Mouse (Mus musculus): ENCODE results near the gene Hivep2. TPM values are rescaled to one million over a fixed set of nuclear protein-coding genes. Genes with fewer than 3 reads are reported as not detected.

Hivep2 gene
- total RNA-seq, 1 experiment from 2014 or later = 19.2 TPM

DNA sequence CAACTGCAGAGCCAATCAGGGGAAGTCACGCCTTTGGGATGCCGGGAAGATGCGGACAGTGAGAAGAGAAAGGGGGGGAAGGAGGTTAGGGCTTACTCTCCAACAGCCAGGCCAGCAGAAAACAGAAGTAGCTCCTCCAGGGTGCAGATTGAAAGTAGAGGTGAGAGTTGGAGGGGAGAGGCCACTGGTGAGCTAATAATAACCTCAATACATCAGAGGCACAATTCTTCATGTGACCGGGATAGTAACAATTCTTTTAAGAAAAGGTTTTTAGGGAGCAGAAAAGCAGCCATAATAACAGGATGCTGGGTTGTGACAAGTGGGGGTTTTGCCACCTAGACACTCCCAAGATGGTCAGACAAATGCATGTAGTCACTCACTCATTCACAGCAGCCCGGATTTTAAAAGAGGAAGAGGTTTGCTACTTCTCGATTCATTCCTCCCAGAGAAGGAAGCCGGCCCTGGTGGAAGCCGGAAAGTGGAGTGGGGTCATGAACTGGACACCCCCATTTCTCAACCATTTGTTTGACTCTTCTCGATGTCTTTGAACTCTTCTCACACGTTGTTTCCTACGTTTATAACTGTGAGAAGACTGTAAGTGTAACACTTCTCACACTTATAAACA is 220.6 kb downstream of the Hivep2 start:
- peak; percentile 90 for ATAC-seq (replicated peaks; ENCODE audit: insufficient number of reproducible peaks, low FRiP score, low TSS enrichment, poor library complexity, severe bottlenecking)

DNA sequence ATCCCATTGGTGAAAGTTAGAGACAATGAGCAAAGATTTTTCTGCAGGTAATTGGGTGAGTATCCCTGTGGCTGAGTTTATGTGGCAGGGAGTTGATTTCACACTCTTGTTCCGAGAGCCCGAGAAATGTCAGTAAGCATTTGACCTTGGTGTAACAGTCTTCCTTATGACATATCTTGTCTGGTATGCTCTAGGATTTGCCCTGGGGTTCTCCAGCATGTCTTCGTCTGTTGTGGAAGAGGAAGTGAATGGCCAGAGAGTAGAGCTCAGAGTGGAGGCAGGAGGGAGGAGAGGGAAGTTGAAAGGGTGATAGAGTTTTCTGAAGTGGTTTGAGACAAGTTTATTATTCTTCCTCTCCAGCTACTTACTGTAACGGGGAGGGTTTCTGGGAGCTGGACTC is 223.2 kb downstream of the Hivep2 start:
- ATAC-seq (replicated peaks; ENCODE audit: insufficient number of reproducible peaks, low FRiP score, low TSS enrichment, poor library complexity, severe bottlenecking) = peak; percentile 58

DNA sequence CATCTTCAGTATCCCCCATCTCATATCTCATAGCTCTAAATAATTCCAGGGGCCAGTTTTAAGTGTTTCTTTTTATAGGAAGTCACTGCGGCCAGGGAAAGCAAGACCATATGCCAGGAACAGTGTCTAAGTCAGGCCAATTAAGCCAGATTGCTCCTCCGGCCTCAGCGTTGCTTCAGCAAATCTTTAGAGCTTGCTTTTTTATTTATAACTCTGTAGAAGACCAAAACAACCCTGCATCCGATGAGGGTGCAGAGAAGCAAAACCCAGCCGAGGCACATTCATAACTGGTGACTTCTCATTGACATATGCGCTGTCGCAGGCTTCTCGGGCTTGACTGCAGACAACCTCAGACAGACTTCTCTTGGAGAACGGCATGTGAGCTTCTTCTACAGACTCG is 225.3 kb downstream of the Hivep2 start:
- no peak for ATAC-seq (replicated peaks; ENCODE audit: insufficient number of reproducible peaks, low FRiP score, low TSS enrichment, poor library complexity, severe bottlenecking)

DNA sequence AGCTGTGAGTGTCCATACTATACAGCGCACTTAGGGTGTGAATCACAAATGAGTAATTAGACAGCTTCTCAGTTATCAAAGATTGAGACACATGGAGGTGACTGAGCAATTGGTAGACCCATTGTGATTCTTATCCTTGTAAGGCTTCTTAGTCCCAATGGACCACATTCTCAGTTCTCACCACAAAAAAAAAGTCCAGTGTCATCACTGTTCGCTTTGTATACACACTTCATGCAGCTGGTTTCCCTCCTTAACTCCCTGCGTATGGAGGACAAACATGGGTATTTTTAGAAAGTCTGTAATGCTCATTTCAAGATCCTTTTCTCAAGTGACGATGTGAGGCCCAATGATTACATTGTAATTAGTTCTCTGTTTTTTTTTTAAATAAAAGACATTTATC is 226.3 kb downstream of the Hivep2 start:
- ATAC-seq (replicated peaks; ENCODE audit: insufficient number of reproducible peaks, low FRiP score, low TSS enrichment, poor library complexity, severe bottlenecking) = no peak

DNA sequence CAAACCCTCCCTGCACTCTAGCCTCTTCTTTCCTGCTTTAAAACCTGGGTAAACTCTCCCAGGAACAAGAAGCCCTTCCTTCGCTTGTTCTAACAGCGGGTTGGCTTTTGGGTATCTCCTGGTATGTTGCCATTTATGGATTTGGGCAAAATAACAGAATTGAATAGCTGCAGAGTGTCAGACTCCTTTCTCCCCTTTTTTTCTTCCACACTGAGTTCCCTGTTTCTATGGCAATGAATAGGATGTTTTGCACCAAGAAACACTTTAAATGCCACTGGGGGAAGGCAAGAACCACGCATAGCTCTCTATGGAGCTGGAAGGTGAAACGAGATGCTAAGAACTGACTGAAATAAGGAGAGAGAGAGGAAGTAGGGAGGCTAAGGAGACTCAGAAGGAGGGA is 227.8 kb downstream of the Hivep2 start:
- no peak for ATAC-seq (replicated peaks; ENCODE audit: insufficient number of reproducible peaks, low FRiP score, low TSS enrichment, poor library complexity, severe bottlenecking)

DNA sequence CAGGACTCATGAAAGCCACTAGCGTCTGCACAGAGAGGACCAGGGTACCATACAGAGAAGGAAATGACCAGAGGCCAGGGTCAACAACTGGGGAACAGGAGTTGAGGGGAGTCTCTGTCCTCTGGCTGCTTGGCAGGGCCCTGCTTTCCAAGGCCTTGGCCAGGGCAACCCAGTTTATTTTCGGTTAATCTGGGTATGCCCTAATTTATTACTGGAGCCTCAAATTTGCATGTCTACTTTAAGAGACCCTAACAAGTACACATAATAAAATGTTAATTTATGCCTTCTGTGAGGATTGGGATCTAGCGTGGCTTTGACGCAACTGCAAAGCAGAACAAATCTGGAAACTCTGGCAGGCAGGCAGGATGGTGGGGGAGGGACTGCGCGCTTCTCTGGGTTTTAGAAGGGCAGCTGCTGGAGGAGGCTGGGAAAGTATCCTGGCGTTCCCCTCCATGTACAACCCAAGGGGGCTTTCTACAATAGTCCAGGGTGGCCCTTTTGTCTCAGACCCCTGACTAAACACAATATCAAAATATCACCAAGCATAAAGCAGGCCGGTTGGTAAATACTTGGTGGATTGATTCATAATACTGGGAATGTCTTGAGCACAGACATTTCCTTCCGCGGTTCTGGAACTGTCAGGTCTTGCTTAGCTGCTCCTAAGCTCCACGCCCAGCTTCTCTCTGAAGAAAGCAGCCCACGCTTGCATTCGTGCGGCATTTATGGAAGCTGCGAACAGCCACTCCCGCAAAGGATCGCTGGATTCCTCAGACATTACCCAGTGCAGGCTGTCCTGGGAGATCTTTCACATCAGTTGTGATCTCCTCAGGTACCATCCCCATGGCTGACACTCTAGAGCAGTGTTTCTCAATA is 230.1 kb downstream of the Hivep2 start:
- no peak for ATAC-seq (replicated peaks; ENCODE audit: insufficient number of reproducible peaks, low FRiP score, low TSS enrichment, poor library complexity, severe bottlenecking)

DNA sequence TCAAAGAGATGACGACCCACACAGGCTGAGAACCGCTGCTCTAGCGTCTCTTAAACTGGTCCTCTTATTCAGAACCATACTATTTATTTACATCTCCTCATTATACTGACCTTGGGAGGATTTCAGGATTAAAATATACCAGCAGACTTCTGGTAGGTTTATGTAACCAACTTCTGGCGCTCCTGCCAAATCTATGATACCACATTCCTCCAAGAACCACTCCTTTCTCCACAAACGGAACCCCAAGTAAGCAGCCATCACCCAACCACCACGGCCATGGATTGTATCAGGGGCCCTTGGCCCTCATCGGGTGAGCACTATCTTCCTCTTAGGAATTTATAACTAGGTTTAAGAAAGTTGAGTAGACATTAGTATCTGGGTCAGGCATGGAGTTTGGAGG is 230.9 kb downstream of the Hivep2 start:
- ATAC-seq (replicated peaks; ENCODE audit: insufficient number of reproducible peaks, low FRiP score, low TSS enrichment, poor library complexity, severe bottlenecking) = no peak

DNA sequence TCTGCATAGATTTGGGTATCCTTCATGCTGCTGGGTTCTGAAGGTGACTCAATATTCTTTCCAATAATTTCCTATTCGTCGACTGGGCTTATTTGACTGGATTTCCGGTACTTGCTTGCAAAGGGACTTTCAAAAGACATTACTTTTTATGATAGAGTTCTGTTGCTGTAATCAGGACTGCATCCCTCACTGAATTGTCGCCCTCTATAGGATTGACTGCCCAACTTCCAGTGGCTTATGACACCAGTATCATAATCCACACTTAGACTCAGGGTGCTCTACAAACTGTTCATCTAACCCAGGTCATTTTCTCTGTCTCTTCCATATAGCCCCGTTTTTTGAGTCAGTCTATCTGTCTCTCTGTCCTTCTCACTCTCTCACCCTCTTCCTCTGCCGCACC is 231.4 kb downstream of the Hivep2 start:
- ATAC-seq (replicated peaks; ENCODE audit: insufficient number of reproducible peaks, low FRiP score, low TSS enrichment, poor library complexity, severe bottlenecking) = 0 out of 2 replicates have a peak, but pooled peaks have one; percentile 49

DNA sequence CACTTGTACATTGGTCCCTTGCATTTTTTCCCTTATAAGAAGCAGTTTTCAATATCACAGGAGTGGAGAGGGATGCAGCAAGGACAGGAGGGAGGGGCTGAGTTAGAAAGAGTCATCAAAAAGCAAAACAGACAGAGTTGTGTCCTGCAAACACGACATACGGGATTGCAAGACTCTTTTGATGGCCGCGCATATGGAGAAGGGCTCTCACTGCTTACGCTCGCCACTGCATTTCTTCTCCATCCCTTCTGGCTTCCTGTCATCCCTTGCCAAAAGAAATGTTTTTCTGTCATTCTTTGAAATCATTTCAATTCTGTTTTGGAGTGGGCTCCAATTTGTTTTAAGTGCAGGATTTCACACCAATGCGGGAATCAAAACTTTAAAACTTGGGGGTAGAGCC is 233.5 kb downstream of the Hivep2 start:
- ATAC-seq (replicated peaks; ENCODE audit: insufficient number of reproducible peaks, low FRiP score, low TSS enrichment, poor library complexity, severe bottlenecking) = no peak

DNA sequence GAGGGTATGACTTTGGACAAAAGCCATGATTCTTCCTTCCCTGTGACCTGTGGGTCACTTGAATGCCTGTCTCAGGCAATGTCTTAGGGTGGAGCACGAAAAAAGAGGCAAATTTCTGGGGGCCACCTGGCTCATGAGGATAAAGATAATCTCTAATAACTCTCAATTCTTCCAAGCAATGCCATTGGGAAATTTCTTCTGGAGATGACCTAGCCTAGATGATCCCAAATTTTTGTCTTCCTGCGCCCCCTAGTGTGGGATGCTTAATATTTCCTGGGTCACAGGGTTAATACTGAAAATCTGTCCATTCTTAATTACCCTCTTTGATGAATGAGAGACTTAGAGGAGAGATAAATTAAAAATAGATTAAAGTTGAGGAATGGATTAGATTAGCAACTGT is 234.4 kb downstream of the Hivep2 start:
- ATAC-seq (replicated peaks; ENCODE audit: insufficient number of reproducible peaks, low FRiP score, low TSS enrichment, poor library complexity, severe bottlenecking) = no peak

Other genes with a start within 250 kb of the Hivep2 start
- 7.4 to 18.3 TPM (median 7.9 TPM) in 3 replicates for gene Aig1, start 97.1 kb upstream of the Hivep2 start, total RNA-seq (2017)

Data from monocyte, adult 5-6 weeks (primary cell).